Mouse (Mus musculus) kidney, postnatal 0 days (tissue): ENCODE measurements around the gene Hsf2bp. TPM values are rescaled to one million over a fixed set of nuclear protein-coding genes. Genes with fewer than 3 reads are reported as not detected.

Experiments
- ATAC-seq: fragments of 200-750 bp; cut with Nextera tagmentation; replicated peaks from 2 replicates; pipeline ENCODE4 v1.8.0; 2017; ENCODE audit warnings: low read depth, moderate number of reproducible peaks, moderate TSS enrichment, moderate library complexity; ENCODE audit not compliant: low FRiP score
- DNase-seq: peaks from one replicate; pipeline ENCODE4 v3.0.0-alpha.2; 2016; ENCODE audit warnings: low spot score
- H3K27ac ChIP-seq: fragments of 300-500 bp; sonication (generic); 2 replicates; pipeline ENCODE4 v1.5.1; 2014; ENCODE audit warnings: mild to moderate bottlenecking
- H3K27me3 ChIP-seq: fragments of 300-500 bp; sonication (generic); 2 replicates; pipeline ENCODE4 v1.6.1; 2014; ENCODE audit warnings: low read length, mixed read lengths; ENCODE audit not compliant: insufficient read depth
- H3K36me3 ChIP-seq: fragments of 300-500 bp; sonication (generic); 2 replicates; pipeline ENCODE4 v1.6.1; 2014; ENCODE audit warnings: low read length, mixed read lengths; ENCODE audit not compliant: insufficient read depth
- H3K4me1 ChIP-seq: fragments of 300-500 bp; sonication (generic); replicated peaks from 2 replicates; pipeline ENCODE4 v1.6.1; 2014; ENCODE audit warnings: antibody characterized with exemption, low read length, mixed read lengths; ENCODE audit not compliant: insufficient read depth
- H3K4me2 ChIP-seq: fragments of 300-500 bp; sonication (generic); 2 replicates; pipeline ENCODE4 v1.6.1; 2014; ENCODE audit warnings: mild to moderate bottlenecking, low read length, moderate library complexity, mixed read lengths
- H3K4me3 ChIP-seq: fragments of 300-500 bp; sonication (generic); replicated peaks from 2 replicates; pipeline ENCODE4 v1.5.1; 2014; ENCODE audit warnings: low read depth, low read length
- H3K9ac ChIP-seq: fragments of 300-500 bp; sonication (generic); 2 replicates; pipeline ENCODE4 v1.6.1; 2014; ENCODE audit warnings: low read depth, low read length
- H3K9me3 ChIP-seq: fragments of 300-500 bp; sonication (generic); replicated peaks from 2 replicates; pipeline ENCODE4 v1.6.1; 2016; ENCODE audit warnings: low read length, inconsistent platforms, mixed read lengths
- CTCF ChIP-seq: IDR thresholded peaks from 2 replicates; pipeline ENCODE4 v1.5.1; 2016; ENCODE audit warnings: antibody characterized with exemption, low read depth, mild to moderate bottlenecking, moderate library complexity
- WGBS: fragments of 180-500 bp; shearing (Covaris S2); extraction: QIAGEN DNeasy Blood & Tissue Kit; methylation state at CpG from one replicate; pipeline ENCODE4 v1.1.7; 2014; 5-methylcytosine and 5-hydroxymethylcytosine counted together
- polyA plus RNA-seq: library from polyadenylated mRNA; unstranded; fragments of >200 nt; fragmentation: Nextera tagmentation; extraction: Ambion mirVana; gene quantifications from 2 replicates; pipeline ENCODE4 v1.2.1, GENCODE M21; 2015

Hsf2bp gene
- polyA plus RNA-seq, 1 experiment from 2014 or later, result 2.9 TPM

DNA sequence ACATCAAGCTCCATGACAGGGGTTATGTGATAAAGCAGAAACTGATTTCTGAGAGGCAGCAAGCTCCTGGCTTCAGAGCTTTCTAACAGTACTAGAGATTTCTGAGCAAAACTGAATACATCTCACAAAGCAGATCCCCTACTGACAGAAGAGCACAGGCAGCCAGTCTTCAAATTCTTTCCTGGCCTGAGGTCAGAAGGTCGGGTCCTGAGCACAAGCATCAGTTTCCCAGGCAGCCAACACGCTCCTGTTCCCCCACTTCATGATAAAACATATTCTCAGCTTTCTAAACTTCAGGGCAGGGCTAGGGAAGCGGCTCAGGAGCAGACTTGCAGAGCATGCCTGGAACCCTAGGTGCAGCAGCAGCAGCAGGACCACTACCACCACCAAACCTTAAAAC lies 52.7 kb downstream of the Hsf2bp start:
- Histone ChIP-seq H3K4me3 (no peak overlapping the region), H3K9ac (no peak overlapping the region), H3K27me3 (no peaks in the 10 kb centered on the region), H3K9me3 (no peaks in the 10 kb centered on the region), H3K4me2 (no peak overlapping the region), H3K27ac (no peak overlapping the region; the same call in 1 of the 2 replicates), H3K36me3 (no peaks in the 10 kb centered on the region), H3K4me1 (no peaks in the 10 kb centered on the region)
- DNase-seq (no peak), ATAC-seq (no peak)
- WGBS, result 44% methylated on average over 3 of the region's 3 CpGs
- no peak for TF ChIP-seq CTCF

DNA sequence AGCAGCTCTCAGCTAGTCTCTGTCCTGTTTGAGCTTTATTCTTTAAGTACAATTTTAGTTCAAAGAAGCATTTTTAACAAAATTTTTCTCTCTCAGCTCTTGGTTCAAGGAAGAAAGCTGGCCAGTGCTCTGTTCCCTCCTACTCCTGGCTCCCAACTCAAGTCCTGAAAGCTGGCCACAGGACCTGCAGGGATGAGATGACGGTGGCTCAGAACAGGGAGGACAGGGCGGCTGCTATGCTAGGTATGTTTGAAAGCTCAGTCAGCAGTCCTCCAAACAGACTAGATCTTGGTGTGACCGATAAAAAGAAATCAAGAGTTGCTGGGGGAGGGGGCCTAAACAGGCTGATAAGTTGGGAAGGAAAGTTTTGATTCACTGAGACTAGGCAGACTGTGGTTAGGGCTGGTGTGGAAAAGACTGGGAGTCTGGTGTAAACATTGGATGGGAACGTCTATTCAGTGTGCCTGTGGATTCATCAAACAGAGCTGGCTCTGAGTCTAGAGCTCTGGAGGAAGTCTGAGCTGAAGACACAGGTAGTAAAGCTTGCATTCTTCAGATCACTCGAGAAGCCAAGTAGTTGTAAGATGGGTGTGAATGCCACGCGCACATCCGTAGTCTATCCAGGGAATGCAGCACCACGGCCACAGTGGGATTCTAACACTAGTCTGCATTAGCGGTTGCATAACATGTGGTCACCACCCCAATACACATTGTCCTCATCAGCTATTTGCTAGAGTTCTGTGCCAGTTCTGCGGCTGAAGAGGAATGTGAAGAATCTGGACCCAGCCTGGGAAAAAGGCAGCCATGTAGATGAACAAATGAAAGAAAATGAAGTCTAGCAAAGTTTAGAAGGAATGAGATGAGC lies 53.6 kb downstream of the Hsf2bp start:
- ATAC-seq, result no peak

DNA sequence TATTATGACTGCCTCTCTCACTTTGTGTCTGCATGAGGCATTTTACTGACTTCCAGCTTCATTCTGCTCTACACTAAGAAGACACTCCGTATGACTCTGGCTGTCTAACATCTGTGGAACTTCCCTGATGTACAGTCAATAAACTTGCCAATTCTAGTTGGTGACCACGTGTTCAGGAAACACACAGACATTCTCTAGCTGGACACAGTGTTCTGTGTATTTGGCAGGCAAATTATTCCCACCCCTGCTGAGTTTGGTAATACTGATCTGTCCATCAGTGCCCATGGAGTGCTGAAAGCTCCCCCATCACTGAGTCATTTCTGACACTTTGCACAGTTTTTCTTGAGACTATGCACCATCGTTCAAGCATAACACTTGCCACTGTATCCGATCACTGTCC lies 56.3 kb downstream of the Hsf2bp start:
- DNase-seq, result no peak
- no peak for ATAC-seq
- Histone ChIP-seq H3K4me3 (no peak overlapping the region), H3K36me3 (no peaks in the 10 kb centered on the region), H3K27ac (no peak overlapping the region), H3K4me2 (no peak overlapping the region), H3K9me3 (no peaks in the 10 kb centered on the region), H3K27me3 (no peaks in the 10 kb centered on the region), H3K9ac (no peak overlapping the region), H3K4me1 (no peaks in the 10 kb centered on the region)
- no peak for TF ChIP-seq CTCF
- 64% methylated on average over 4 of the region's 4 CpGs for WGBS

More for the DNA sequence above, 53.6 kb downstream of the Hsf2bp start:
- no peaks in the 10 kb centered on the region for H3K36me3 ChIP-seq
- H3K4me3 ChIP-seq, result no peak overlapping the region
- H3K9me3 ChIP-seq, result no peaks in the 10 kb centered on the region
- DNase-seq, result peak; percentile 47
- no peaks in the 10 kb centered on the region for H3K4me1 ChIP-seq
- 78% methylated on average over 11 of the region's 11 CpGs for WGBS
- TF ChIP-seq CTCF, result no peak
- no peaks in the 10 kb centered on the region for H3K27me3 ChIP-seq
- H3K4me2 ChIP-seq, result no peak overlapping the region
- no peak overlapping the region for H3K9ac ChIP-seq
- no peak overlapping the region for H3K27ac ChIP-seq

DNA sequence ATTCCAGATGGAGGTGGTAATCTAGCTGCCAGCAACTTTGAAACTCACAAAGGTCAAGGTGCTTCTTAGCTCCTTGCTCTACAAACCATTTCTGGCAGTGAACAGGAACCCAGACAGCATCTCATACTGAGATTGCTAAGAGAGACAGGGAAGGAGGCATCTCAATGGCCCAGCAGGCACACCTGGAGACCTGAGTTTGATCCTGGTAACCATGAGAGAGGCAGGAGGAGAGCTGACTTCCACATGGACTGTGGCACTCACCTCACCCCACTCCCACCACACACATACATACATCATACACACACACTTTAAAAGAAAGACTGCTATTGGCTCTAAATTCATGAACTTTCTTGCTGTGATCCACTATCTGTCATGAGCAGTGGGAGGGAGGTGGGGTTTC lies 59.0 kb downstream of the Hsf2bp start:
- ATAC-seq (no peak), DNase-seq (no peak)
- no peaks in the 10 kb centered on the region for H3K27me3 ChIP-seq
- H3K9me3 ChIP-seq, result no peaks in the 10 kb centered on the region
- no peaks in the 10 kb centered on the region for H3K4me1 ChIP-seq
- no peak overlapping the region for H3K9ac ChIP-seq
- no peak overlapping the region for H3K4me3 ChIP-seq
- TF ChIP-seq CTCF, result no peak
- no peak overlapping the region for H3K4me2 ChIP-seq
- no peaks in the 10 kb centered on the region for H3K36me3 ChIP-seq
- no peak overlapping the region for H3K27ac ChIP-seq

DNA sequence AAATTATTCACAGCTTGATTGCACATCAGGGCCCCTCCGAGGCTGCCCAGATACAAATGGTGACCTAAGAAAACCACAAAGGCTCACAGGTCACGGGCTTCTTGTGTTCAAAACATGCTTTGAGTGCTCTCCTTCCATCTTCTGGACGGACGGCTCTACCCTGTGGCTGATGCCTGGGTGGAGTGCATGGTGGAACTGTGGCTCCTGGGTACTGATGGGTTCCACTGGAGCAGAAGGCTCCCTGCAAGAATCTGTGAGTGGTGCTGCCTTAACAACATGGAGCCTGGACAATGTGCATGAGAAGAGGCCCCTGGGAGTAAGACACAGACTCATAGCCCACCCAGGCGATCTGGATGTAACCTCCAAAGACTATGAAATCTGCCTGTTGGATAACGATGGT lies 59.6 kb downstream of the Hsf2bp start:
- 72% methylated on average over 6 of the region's 6 CpGs for WGBS

DNA sequence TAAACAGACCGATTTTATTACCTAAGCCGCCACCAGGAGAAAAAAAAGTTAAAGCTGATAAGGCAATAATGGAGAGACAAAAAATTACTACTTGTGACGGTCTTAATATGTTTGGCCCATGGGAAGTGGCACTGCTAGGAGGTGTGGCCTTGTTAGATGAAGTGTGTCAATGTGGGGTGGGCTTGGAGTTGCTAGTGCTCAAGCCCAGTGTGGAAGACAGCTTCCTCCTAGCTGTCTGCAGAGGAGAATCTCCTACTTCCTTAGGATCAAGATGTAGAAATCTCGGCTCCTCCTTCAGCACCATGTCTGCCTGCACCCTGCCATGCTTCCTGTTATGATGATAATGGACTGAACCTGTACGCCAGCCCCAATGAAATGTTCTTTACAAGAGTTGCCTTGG lies 61.5 kb downstream of the Hsf2bp start:
- H3K27ac ChIP-seq, result no peak overlapping the region
- 66% methylated on average over 5 of the region's 5 CpGs for WGBS
- ATAC-seq (no peak), DNase-seq (no peak)
- H3K9me3 ChIP-seq, result no peaks in the 10 kb centered on the region
- TF ChIP-seq CTCF, result no peak
- H3K4me1 ChIP-seq, result no peaks in the 10 kb centered on the region
- no peaks in the 10 kb centered on the region for H3K36me3 ChIP-seq
- no peaks in the 10 kb centered on the region for H3K27me3 ChIP-seq
- H3K4me3 ChIP-seq, result no peak overlapping the region
- no peak overlapping the region for H3K9ac ChIP-seq
- no peak overlapping the region for H3K4me2 ChIP-seq

More for the DNA sequence above, 59.6 kb downstream of the Hsf2bp start:
- no peaks in the 10 kb centered on the region for H3K27me3 ChIP-seq
- TF ChIP-seq CTCF, result no peak
- no peaks in the 10 kb centered on the region for H3K36me3 ChIP-seq
- ATAC-seq (no peak), DNase-seq (no peak)
- no peaks in the 10 kb centered on the region for H3K9me3 ChIP-seq
- H3K4me1 ChIP-seq, result no peaks in the 10 kb centered on the region
- H3K9ac ChIP-seq, result no peak overlapping the region
- H3K27ac ChIP-seq, result no peak overlapping the region
- no peak overlapping the region for H3K4me3 ChIP-seq
- no peak overlapping the region for H3K4me2 ChIP-seq
